Mouse (Mus musculus) kidney, postnatal 4 days (tissue): ENCODE data around the gene Irf6.

ENCODE experiments used
- DNase-seq, 2 experiments: peaks; one replicate each; pipeline ENCODE4 v3.0.0; 2021; ENCODE audit warnings: mixed read lengths in 2 of 2

The Irf6 gene

GRCm38 (mm10) chr1:193156316-193157110 lies 3.6 kb downstream of the Irf6 start:
- DNase-seq, result peak in 1 of 2 experiments; percentile 20

DNA sequence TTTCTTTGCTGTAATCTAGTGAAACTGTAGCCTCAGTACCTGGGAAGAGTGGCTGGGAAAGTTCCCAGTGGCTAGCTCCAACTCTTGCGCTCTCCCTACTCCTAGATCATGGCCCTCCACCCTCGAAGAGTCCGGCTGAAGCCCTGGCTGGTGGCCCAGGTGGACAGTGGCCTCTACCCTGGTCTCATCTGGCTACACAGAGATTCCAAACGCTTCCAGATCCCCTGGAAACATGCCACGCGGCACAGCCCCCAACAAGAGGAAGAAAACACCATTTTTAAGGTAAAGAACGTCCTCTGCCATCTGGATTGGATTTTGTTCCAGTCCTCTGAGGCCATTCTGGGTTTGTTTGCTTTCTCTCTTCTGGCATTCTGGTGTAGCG lies 4.2 kb downstream of the Irf6 start:
- no peak for DNase-seq

GRCm38 (mm10) chr1:193159163-193159562 lies 6.3 kb downstream of the Irf6 start:
- no peak for DNase-seq

DNA sequence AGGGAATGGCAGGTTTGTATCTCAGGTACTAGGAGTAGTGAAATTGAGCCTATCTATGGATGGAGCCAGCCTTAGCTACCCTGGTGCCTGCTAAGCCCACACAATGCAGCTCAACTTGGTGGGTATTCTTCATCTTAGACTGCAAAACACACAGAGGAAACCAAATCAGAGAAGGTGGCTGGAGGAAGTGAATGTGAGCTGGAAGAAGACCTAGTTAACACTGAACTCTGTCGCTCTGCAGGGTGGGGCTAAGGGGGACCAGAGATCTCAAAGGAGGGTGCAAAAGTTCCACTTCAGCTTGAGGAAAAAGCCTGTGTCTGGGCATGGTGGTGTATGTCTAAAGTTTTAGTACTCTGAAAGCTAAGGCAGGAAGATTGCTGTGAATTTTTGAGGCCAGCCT lies 6.7 kb downstream of the Irf6 start:
- DNase-seq, result no peak

GRCm38 (mm10) chr1:193160317-193161032 lies 7.6 kb downstream of the Irf6 start:
- DNase-seq, result peak; percentile 79 to 82

DNA sequence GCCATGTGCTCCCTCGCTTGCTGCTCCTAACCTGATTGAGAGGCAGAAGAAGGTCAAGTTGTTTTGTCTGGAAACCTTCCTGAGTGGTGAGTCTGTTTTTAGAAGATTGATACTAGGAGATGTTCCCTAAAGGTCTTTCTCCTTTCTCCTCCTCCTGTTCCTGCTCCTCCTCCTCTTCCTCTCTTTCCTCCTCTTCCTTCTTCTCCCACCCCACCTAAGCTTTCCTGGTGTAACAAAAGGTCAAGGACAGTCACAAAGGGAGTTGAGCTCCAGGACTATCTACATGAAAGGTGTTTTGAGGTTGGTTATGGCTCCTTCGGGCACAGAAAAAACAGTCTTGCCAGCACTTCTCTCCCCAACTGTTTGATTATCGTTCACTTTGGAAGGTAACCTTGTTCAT lies 14.8 kb downstream of the Irf6 start, which contains the start of gene A130010J15Rik:
TSS of gene A130010J15Rik (plus strand) at position 301 of the 400 bp plus-strand sequence.
- DNase-seq, result no peak

GRCm38 (mm10) chr1:193169228-193169627 lies 16.3 kb downstream of the Irf6 start:
- no peak for DNase-seq

DNA sequence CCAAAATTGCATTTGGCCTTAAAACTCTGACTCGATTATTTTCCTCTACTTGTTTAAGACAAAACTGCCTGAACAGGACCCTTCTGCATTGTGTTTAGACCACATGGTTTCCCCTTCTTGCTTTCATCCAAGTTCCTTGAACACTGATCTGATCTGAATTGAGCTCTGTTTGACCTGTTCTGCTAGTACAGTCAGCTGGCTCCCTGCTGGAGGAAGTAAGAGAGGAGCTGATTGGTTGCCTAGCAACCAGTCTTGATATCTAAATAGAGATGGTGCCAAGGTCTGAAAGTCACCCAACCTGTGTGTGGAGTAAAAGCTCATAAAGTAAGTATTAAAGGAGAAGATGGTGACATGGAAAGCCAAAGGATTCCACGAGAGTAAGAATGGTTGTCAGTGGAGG lies 16.9 kb downstream of the Irf6 start:
- DNase-seq, result no peak

DNA sequence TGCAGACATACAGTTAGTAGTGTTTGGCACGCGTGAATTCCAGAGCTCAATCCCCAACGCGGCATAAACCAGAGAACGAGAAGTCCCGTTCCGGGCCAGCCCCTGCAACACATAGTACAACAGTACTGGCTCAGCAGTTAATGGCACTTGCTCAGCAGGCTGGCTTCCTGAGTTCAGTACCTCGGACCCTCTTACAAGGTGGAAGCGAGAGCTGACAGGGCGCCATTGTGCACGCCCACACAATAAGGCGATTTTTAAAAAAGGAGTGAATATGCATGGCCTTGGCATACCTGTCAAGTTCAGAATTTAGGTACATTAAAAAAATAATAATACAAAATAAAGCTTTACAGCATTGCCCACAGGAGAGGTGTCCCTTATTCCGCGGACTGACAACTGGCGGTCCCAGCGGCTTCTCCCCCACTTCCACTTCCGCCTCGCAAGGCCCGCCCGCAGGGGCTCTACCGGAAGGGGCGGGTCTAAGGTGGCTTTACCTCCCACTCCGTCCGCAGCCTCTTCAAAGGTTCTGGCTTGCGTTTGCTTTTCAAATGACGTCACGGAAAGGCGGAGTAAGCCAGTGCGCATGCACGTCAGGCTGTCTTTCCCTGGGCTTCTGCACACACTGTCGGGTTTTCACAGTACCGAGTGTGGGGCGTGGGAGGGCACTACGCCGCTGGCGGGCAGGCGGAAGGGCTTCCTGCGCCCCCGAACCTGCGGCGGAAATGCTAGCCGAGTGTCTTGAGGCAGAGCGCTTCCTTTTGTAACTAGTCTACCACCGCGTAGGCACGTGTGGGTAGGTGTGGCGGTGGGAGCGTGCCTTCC lies 20.3 kb downstream of the Irf6 start:
- DNase-seq, result peak; percentile 95 to 96

DNA sequence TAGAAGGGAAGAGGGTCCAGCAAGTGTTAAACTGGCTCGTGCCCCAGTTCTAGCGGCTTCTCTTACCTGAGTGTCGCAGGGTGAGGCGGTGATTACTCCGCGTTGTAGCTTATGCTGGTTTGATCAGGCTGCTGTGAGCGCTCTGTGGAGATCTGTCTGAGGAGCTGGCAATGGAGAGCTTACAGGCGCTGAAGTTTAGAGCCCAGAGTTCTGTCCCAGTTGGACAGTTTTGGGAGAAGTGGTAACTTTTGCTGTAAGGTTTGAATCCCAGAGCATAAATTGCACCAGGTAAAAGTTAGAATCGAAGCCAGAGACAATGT lies 20.9 kb downstream of the Irf6 start:
- no peak for DNase-seq

- DNase-seq, result peak in 1 of 2 experiments; percentile 16
Observed at GRCm38 (mm10) chr1:193174143-193174733, 21.3 kb downstream of the Irf6 start.

GRCm38 (mm10) chr1:193181104-193181503 lies 28.2 kb downstream of the Irf6 start:
- DNase-seq, result no peak

- no peak for DNase-seq
Observed at GRCm38 (mm10) chr1:193188257-193188656, 35.3 kb downstream of the Irf6 start.

DNA sequence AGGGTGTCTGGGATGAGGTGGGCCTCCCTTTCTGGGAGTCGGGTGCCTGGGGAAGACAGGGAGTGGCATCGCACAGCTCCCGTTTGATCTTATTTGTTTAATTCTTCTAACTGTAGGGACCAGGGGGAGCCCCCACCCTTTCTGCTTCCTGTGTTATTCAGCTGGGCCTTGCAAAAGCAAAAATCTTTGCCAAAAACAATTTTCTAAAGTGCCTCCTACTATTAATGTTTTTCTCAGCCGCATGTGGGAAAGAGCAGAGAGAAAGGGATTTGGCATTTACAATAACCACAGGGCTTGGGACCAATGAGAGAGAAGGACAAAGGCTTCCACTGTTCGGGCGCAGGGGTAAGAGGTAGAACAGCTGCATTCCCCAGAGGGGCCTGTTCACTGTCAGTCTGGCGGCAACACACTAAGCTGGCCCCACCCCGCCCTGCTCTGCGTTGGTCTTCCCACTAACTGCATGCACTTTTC lies 36.3 kb downstream of the Irf6 start:
- DNase-seq, result peak; percentile 67 to 76

GRCm38 (mm10) chr1:193189771-193190170 lies 36.9 kb downstream of the Irf6 start:
- peak; percentile 15 to 33 for DNase-seq

DNA sequence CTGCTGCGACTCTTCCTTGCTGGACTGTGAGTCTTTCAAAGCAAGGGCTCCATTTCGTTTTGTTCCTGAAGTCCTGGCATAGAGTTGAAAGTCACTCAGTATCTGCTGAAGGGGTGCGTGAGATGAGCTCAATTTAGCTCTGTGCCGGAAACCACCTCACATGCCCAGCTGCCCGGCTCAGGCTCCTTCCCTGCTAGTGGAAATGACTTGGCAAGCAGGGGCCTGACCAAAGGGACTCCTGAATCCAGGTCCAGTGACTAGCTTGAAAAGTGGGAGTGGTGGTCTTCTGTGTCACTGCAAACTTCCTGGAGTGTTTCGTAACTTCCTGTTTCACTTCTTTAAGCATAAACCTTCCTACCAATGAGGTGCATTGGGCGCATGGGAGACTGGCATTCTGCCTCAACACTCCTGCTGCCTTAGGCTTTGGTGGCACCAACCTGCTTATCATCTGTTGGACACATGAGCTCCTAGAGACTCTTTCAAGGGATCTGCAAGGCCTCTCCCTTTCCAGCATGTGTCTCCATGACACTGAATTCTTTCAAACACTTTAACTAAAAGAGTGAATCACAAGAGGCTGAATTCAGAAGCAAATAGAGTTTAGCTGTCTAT lies 38.9 kb downstream of the Irf6 start:
- DNase-seq, result no peak

DNA sequence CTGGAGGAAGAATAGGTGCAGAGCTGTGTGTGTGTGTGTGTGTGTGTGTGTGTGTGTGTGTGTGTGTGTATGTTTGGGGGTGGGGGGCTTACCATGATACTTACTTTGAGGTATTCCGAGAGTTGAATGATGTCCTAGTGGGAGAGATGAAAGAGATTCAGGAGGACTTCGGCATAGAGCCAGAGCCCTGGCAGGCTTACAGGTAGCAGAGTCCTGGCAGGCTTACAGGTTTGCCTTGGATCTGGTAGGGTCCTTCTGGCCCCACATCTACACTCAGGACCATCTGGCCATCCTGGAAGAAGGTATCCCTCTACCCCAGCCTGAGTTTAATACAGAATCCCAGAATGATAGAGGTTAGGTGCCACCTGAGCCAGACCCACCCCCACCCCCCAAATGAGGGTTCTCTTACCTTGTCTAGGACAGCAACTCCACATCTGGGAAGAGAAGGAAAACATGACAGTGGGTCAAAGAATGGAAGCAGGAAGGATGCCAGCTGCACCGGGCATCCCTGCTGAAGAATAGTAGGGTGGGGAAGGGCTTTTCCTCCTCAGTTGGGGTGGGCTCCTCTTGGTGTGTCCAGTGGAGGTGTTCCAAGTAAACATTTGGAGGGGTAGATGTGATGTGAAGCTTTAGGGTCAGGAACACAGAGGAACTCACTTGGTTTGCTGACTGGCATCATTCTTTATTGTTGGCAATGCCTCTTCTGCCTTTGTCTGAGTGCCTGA lies 41.7 kb downstream of the Irf6 start:
- no peak for DNase-seq

DNA sequence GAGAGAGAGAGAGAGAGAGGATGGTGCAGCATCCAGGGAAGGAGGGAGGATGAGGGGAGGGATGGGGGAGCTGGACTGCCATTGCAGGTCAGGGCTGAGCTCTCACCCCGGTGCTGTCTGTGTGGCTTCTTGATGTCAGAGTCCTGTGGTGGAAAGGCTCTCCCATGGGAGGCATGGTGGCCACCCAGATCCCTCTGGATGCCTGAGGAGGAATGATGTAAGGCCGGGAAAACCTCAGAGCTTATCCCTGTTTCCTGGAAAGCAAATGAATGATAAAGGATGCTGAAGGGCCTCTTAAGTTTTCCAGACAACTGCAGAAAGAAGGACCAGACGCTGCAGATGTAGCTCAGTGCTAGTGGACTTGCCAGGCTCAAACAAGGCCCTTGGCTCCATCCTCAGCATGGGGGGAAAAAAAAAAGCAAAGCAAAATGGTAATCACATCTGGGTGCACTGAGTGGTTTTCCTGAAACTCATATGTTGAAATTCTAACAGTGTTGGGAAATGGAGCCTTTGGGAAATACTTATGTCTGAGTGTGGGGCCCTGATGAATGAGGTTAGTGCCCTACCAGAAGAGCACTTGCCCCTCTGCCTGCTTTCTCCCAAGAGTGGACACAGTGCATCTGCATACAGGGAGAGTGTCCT lies 42.4 kb downstream of the Irf6 start:
- no peak for DNase-seq

DNA sequence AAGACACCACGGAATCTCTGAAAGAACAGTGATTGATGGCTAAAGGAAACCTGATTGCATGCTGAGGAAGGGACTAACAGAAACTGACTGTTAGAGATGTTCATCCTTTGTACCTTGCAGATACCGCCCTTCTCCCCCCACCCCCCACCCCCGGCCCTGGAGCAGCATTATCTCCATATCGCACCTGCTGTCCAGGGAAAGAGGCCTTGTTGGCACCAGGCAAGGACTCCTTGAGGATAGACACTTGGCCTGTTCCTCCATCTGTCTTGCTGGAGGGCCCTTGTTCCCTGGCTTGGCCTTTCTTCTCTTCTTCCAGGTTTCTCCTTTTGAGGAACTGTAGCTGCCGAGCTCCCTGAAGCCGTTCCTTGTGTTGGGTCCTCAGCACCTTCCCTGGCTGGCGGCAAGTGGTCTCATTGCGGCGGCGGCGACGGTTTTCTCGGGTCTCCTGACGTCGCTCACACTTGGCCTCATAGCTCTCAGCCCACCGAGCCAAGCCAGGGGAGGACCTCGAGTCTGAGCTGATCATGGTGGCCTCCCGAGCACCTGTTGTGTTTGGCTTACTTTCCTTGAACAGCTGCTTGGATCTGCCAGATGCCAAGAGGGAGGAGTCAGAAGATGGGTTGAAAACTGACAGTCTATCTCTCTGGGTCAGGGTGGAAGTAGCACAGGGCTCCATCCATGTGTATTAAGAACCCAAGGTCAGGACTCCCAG lies 44.7 kb downstream of the Irf6 start:
- DNase-seq, result no peak

- no peak for DNase-seq
Observed at GRCm38 (mm10) chr1:193198312-193198711, 45.4 kb downstream of the Irf6 start.
